Mouse (Mus musculus): ENCODE measurements around the gene Snrpe.

DNA sequence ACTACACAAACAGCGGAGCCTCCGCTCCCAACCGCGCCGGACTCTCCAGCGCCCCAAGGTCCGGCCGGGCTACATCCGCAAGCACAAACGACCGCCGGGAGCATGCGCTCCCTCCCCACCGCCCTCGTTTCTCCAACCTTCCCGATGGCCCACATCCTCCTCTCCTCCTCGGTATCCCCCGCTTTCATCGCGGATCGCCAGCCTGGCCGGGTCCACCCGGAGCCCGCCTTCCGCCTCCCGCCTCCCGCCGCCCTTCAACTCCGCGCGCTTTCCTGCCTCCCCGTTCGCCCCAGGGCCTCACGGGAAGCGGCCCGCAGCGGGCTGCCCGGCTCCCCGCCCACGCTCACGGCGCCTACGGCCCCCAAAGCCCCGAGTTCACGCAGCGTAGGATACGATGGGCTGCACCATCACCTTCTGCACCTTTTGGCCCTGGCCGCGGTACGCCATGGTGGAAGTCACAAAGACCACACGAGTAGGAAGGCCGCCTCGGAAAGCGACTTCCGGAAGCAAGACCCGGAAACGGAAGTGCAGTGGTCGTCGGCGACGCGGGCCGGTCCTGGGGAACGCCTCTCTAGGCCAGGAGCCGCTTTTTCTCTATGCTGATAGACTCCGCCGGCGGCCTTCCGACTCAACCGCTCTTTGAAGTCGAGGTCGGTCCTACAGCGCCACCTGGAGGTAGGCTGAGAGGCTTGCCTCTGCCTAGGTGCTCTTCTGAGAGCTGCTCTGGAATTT is at the start of gene Snrpe:
- TF ChIP-seq EP300 (IDR thresholded peaks at IDR 0.05) = no peak
- peak; percentile 97 for TF ChIP-seq CTCF (IDR thresholded peaks at IDR 0.05)
